Mouse (Mus musculus): ENCODE results near the gene Rcan1. TPM values are rescaled to one million over a fixed set of nuclear protein-coding genes. Genes with fewer than 3 reads are reported as not detected.

The Rcan1 gene
- polyA plus RNA-seq (2012; ENCODE audit: low replicate concordance), result 9.0 and 11.1 TPM in 2 replicates

DNA sequence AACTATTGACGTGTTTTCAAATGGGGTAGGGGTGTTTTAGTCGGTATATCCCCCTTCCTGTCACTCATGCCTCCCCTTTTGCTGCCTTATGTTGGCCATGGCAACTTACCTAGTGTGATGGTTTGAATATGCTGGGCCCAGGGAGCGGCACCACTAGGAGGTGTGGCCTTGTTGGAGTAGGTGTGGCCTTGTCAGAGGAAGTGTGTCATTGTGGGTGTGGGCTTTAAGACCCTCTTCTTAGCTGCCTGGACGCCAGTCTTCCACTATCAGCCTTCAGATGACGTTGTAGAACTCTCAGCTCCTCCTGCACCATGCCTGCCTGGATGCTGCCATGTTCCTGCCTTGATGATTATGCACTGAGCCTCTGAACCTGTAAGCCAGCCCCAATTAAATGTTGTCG, at the start of gene Rcan1:
Rcan1 (minus strand) TSS at position 162 of the 400 bp plus-strand sequence.

DNA sequence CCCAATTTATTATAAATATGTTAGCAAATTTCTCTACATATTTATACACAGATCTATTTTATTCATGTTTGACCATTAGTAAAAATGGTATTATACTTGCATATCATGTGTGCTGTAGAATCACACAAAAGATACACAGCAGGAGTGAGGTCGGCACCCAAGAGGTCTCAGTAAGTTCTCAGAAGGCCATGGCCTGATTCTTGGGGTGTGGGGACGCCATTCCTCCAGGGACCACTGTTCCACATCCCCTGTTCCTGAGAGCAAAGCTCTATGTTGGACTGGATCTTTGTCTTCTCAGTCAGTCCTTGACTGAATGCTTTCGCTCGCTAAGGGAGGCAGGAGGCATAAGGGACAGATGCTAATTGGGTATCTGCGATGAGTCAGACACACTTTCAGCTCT, 14.8 kb upstream of the Rcan1 start, which contains the start of gene Clic6:
Clic6 (plus strand) TSS at position 301 of the 400 bp plus-strand sequence.

DNA sequence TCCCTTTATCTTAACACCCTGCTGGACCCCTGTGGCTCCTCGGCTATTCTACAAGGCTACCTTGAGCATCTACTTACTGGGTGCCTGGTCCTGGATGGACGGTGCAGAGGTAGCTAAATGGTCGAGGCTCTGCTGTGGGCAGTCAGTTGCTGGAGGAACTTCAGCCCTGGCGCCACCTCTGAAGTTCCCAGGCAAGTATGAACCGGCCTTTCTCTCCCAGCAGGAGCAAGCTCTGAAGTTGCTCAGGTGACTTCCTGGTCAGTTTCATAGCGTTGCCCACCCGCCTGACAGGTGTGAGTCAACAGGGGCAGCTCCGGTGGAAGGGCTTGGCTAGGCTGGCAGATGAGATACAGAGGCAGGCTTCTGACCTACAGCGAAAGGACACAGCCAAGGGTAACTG, 111.4 kb downstream of the Rcan1 start, which contains the start of gene Kcne1:
Kcne1 (minus strand) TSS at position 240 of the 400 bp plus-strand sequence.

Other genes starting within 250 kb of the Rcan1 start
- not detected in 2 replicates for gene Kcne2, start 178.5 kb downstream of the Rcan1 start, polyA plus RNA-seq (2012; ENCODE audit: low replicate concordance)
- gene Smim11, start 169.6 kb downstream of the Rcan1 start, polyA plus RNA-seq (2012; ENCODE audit: low replicate concordance), result 2.1 and 3.3 TPM in 2 replicates
- gene Fam243, start 149.4 kb downstream of the Rcan1 start, polyA plus RNA-seq (2012; ENCODE audit: low replicate concordance), result not detected in 2 replicates
- gene Kcne1, start 111.4 kb downstream of the Rcan1 start, polyA plus RNA-seq (2012; ENCODE audit: low replicate concordance), result not detected in 2 replicates
- not detected in 2 replicates for gene Clic6, start 14.9 kb upstream of the Rcan1 start, polyA plus RNA-seq (2012; ENCODE audit: low replicate concordance)

All from leukemia stem cell, adult 10-12 weeks (primary cell).